Mouse (Mus musculus) bone marrow, adult 2 months (tissue): Measurements from ENCODE around the gene Zfp422. TPM values are rescaled to one million over a fixed set of nuclear protein-coding genes. Genes with fewer than 3 reads are reported as not detected.

Source experiments
- H3K27ac ChIP-seq: fragments of 200-500 bp; 2 replicates; pipeline ENCODE4 v1.5.1; 2012; ENCODE audit warnings: low read depth, mild to moderate bottlenecking, control low read depth, inconsistent platforms, low read length; ENCODE audit not compliant: control insufficient read depth, poor library complexity, insufficient read depth
- H3K4me1 ChIP-seq: fragments of 200-500 bp; 2 replicates; pipeline ENCODE4 v1.6.1; 2011; ENCODE audit warnings: low read length; ENCODE audit not compliant: control insufficient read depth, insufficient read depth
- H3K4me3 ChIP-seq: fragments of 200-500 bp; replicated peaks from 2 replicates; pipeline ENCODE3; 2011; ENCODE audit warnings: mild to moderate bottlenecking, low read depth, low read length, control low read depth; ENCODE audit not compliant: control insufficient read depth
- CTCF ChIP-seq: fragments of 200-500 bp; IDR thresholded peaks from 2 replicates; pipeline ENCODE4 v1.5.1; 2011; ENCODE audit warnings: low read length, control low read depth; ENCODE audit not compliant: control insufficient read depth, insufficient read depth
- POLR2A ChIP-seq: fragments of 200-500 bp; IDR thresholded peaks from 2 replicates; pipeline ENCODE4 v1.6.1; 2011; ENCODE audit warnings: low read depth, mild to moderate bottlenecking, control low read depth, low read length, borderline replicate concordance; ENCODE audit not compliant: control insufficient read depth
- WGBS: fragments of 180-500 bp; shearing (Covaris S2); methylation state at CpG from one replicate; pipeline ENCODE4 v1.1.7; 2018; 5-methylcytosine and 5-hydroxymethylcytosine counted together
- polyA plus RNA-seq: library from polyadenylated mRNA; stranded (reverse); fragments of >200 nt; gene quantifications from 2 replicates; pipeline ENCODE4 v1.2.4, GENCODE M21; 2011; ENCODE audit warnings: low replicate concordance; ENCODE audit not compliant: missing spikeins, insufficient read depth, insufficient read length

Zfp422 gene
- polyA plus RNA-seq: 7.1 and 12.1 TPM in 2 replicates

GRCm38 (mm10) chr6:116628539-116629171 is at the start of gene Zfp422:
TSS of gene Zfp422 (minus strand) at chr6:116628999.
- under 1% methylated on average over 56 of the region's 56 CpGs for WGBS
- peak within 1 kb of the TSS; percentile 78 for H3K27ac ChIP-seq
- H3K4me1 ChIP-seq: no peaks in the 10 kb centered on the region; the same call in 1 of the 2 replicates
- TF ChIP-seq CTCF: no peak
- peak; percentile 57; the same call in 1 of the 2 replicates for TF ChIP-seq POLR2A
- peak within 1 kb of the TSS; percentile 74 for H3K4me3 ChIP-seq

GRCm38 (mm10) chr6:116677321-116677720 is 48.5 kb upstream of the Zfp422 start:
- WGBS: 78% methylated on average over 6 of the region's 6 CpGs

GRCm38 (mm10) chr6:116676355-116676913 is 47.6 kb upstream of the Zfp422 start:
- H3K4me1 ChIP-seq: peaks cover 18% of the 10 kb centered on the region
- 39% methylated on average over 10 of the region's 10 CpGs for WGBS
- no peak overlapping the region for H3K4me3 ChIP-seq
- H3K27ac ChIP-seq: no peak overlapping the region; the same call in 1 of the 2 replicates
- TF ChIP-seq CTCF: no peak
- TF ChIP-seq POLR2A: no peak

More at GRCm38 (mm10) chr6:116677321-116677720, 48.5 kb upstream of the Zfp422 start:
- no peak for TF ChIP-seq CTCF
- no peak for TF ChIP-seq POLR2A
- peaks cover 17% of the 10 kb centered on the region for H3K4me1 ChIP-seq
- H3K4me3 ChIP-seq: no peak overlapping the region
- H3K27ac ChIP-seq: no peak overlapping the region

- Histone ChIP-seq H3K4me3 (peak overlapping the region; percentile 87), H3K4me1 (peaks cover 14% of the 10 kb centered on the region), H3K27ac (peak overlapping the region; percentile 89)
- no peak for TF ChIP-seq POLR2A
- TF ChIP-seq CTCF: no peak
- WGBS: 7% methylated on average over 16 of the region's 16 CpGs
Observed at GRCm38 (mm10) chr6:116674283-116674886, 45.6 kb upstream of the Zfp422 start.

- WGBS: under 1% methylated on average over 44 of the region's 44 CpGs
- no peak for TF ChIP-seq CTCF
- TF ChIP-seq POLR2A: peak; percentile 81
- peaks cover 13% of the 10 kb centered on the region for H3K4me1 ChIP-seq
- peak within 1 kb of the TSS; percentile 87 for H3K4me3 ChIP-seq
- H3K27ac ChIP-seq: peak within 1 kb of the TSS; percentile 89
Observed at GRCm38 (mm10) chr6:116673471-116674282, 44.9 kb upstream of the Zfp422 start, which contains the start of gene Rassf4. TSS of gene Rassf4 (minus strand) at chr6:116673952.

GRCm38 (mm10) chr6:116672349-116672748 is 43.5 kb upstream of the Zfp422 start:
- Histone ChIP-seq H3K27ac (no peak overlapping the region), H3K4me3 (peak overlapping the region; percentile 57), H3K4me1 (peaks cover 11% of the 10 kb centered on the region)
- TF ChIP-seq CTCF: no peak
- no peak for TF ChIP-seq POLR2A
- 50% methylated on average over 5 of the region's 5 CpGs for WGBS

- peak overlapping the region; percentile 29 for H3K4me3 ChIP-seq
- no peak for TF ChIP-seq CTCF
- no peak for TF ChIP-seq POLR2A
- H3K4me1 ChIP-seq: peaks cover 10% of the 10 kb centered on the region
- WGBS: 75% methylated on average over 4 of the region's 4 CpGs
- H3K27ac ChIP-seq: no peak overlapping the region
Observed at GRCm38 (mm10) chr6:116671768-116672167, 43.0 kb upstream of the Zfp422 start.

- H3K27ac ChIP-seq: peak overlapping the region; percentile 40; the same call in 1 of the 2 replicates
- no peak for TF ChIP-seq CTCF
- no peak for TF ChIP-seq POLR2A
- 57% methylated on average over 5 of the region's 5 CpGs for WGBS
- H3K4me3 ChIP-seq: peak overlapping the region; percentile 40
- H3K4me1 ChIP-seq: peaks cover 9% of the 10 kb centered on the region
Observed at GRCm38 (mm10) chr6:116671031-116671430, 42.2 kb upstream of the Zfp422 start.
